Mouse (Mus musculus): ENCODE data around the gene Cyp3a16. TPM values are rescaled to one million over a fixed set of nuclear protein-coding genes. Genes with fewer than 3 reads are reported as not detected.

Cyp3a16 gene
- polyA plus RNA-seq (2012; rRNA removed; ENCODE audit: low replicate concordance), result not detected in 2 replicates

DNA sequence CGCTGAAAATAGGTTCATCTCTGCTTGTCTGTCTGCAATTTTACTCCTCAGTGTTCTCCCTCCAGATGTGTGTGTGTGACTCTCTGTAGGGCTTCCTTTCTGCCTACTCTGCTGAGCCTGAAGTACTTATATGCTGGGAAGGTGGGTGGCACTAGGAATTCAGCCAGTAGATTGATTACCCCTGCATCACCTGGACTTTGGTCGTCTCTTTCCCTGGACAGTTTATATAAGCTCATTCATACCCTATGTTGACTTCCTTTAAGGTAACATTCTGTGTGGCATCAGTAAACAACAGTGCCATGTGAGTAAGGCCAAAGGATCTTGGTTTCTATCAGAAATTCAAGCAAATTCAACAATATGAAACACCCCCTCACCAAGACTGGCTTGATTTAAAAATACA is at the start of gene Cyp3a16:
Gene Cyp3a16 (minus strand): TSS at position 101 of the 400 bp plus-strand sequence.

Other genes with a start within 250 kb of the Cyp3a16 start
- 12.0 and 23.5 TPM in 2 replicates for gene Zfp655, start 238.0 kb downstream of the Cyp3a16 start, polyA plus RNA-seq (2012; rRNA removed; ENCODE audit: low replicate concordance)
- 14.3 and 22.2 TPM in 2 replicates for gene Zscan25, start 189.2 kb downstream of the Cyp3a16 start, polyA plus RNA-seq (2012; rRNA removed; ENCODE audit: low replicate concordance)
- 3.2 and 10.4 TPM in 2 replicates for gene Cyp3a57, start 124.4 kb downstream of the Cyp3a16 start, polyA plus RNA-seq (2012; rRNA removed; ENCODE audit: low replicate concordance)
- not detected in 2 replicates for gene Cyp3a41b, start 115.0 kb upstream of the Cyp3a16 start, polyA plus RNA-seq (2012; rRNA removed; ENCODE audit: low replicate concordance)

Data from mammary gland, adult 2 months (tissue).